Mouse (Mus musculus): ENCODE data around the gene Gm29554. TPM values are rescaled to one million over a fixed set of nuclear protein-coding genes. Genes with fewer than 3 reads are reported as not detected.
"Not testable (repeated sequence)": the region's sequence is repeated elsewhere in the genome, so short reads cannot be mapped to it uniquely, and the experiment has no call there.

Gene Gm29554
- not detected for total RNA-seq (2021)
- long read RNA-seq, experiment 1, result 0 reads
- long read RNA-seq, experiment 2, result 0 reads

DNA sequence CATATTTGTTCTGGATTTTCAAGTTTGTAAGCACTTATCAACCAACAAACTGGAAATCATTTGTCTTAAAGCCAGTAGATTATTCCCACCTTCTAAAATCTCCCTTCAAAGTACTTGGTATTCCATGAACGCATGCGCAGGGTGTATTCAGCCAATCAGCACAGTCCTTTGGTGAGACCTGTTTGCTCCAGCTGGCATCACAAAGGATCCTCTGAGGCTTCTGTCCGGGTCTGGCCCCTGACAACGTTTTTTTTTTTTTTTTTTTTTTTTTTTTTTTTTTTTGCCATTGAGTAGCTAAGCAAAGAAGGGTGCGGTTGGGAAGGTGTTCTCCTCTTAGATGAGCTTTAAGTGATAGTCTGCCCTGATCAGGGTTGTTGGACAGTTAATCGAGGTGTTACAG, at the start of gene Gm29554:
Gene Gm29554 (plus strand): TSS at position 301 of the 400 bp plus-strand sequence.
- DNase-seq (ENCODE audit: low spot score in 2 of 2), result not testable (repeated sequence)

Other genes starting within 250 kb of the Gm29554 start
- gene Gm20812, start 108.0 kb downstream of the Gm29554 start, total RNA-seq (2021), result not detected

Data from adrenal gland, postnatal 4 days (tissue).